Mouse (Mus musculus): ENCODE measurements around the gene Cdc16. TPM values are rescaled to one million over a fixed set of nuclear protein-coding genes. Genes with fewer than 3 reads are reported as not detected.

Gene Cdc16
- total and polyA plus RNA-seq, 3 experiments, result 53.6 to 59.6 TPM; not detected in 1

DNA sequence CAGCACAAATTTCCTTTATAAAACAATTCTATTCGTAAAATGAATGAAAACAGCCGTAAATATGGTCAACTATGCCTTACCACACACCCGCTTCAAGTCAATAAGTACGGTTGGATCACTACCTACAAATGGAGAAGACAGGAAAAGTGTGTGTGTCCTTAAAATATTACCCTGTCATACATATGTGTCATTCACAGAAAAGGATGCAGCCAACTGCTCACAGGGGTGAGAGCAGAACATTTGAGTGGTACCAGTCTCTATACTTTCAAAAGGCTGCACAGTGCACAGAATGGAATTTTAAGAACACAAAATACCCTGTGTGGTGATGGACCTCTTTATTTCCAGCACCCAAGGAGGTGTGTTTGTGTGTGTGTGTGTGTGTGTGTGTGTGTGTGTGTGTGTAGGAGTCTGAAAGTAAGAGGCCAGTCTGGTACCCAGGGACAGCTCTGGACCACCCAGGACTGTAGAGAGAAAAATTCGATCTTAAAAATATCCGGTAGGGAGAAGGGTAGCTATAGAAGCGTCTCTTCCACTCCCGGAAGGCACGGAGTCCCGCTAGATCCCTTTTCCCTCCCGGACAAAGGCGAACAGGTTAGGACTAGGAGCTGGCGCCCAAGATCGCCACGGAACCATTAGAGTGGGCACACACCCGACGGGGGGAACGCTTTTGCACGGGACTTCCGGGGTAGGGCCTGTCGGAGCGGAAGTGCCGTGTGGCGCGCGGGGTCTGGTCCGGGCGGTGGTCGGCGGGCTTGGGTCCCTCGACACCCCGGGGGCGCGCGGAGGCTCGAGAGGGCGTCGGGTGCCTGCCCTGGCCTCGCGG lies at the start of gene Cdc16 (continued):
- TF ChIP-seq CHD1 (IDR thresholded peaks at IDR 0.05; ENCODE audit: low read depth, low read length), result no peak
- TF ChIP-seq MYB (IDR thresholded peaks at IDR 0.05; ENCODE audit: low read depth, low read length), result no peak
- peak; percentile 92 for TF ChIP-seq HCFC1 (IDR thresholded peaks at IDR 0.05; ENCODE audit: low read depth, low read length)
- TF ChIP-seq GABPA (IDR thresholded peaks at IDR 0.05; ENCODE audit: low read depth, low read length), result no peak
- TF ChIP-seq CTCF (IDR thresholded peaks at IDR 0.05 in 2 of 3, conservative IDR thresholded peaks at IDR 0.05 in 1 of 3; ENCODE audit: control insufficient read depth in 1 of 3, insufficient read depth in 1 of 3, low read depth in 2 of 3, low read length in 3 of 3, poor library complexity in 1 of 3, severe bottlenecking in 1 of 3), result 0 out of 6 replicates have a peak, but pooled peaks of 1 of the 3 experiments have one; percentile 11

DNA sequence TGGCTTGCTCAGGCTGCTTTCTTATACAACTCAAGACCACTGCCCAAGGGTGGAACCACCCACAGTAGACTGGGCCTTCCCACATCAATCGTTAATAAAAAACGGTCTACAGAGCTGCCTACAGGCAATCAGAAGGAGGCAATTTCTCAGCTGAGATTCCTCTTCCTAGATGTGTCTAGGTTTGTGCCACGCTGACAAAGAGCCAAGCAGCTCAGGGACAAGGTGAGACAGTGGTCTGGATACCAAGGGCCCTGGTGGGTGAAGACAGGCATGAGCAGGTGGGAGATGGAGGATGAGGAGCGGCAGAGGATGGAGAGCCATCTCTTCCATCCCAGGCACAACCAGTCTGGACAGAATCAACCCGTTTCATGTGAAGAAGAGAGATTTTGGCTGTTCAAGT lies 49.0 kb upstream of the Cdc16 start:
- Histone ChIP-seq H3K36me3 (ENCODE audit: control insufficient read depth in 1 of 2, insufficient read depth in 2 of 2, low read length in 2 of 2) (no peaks in the 10 kb centered on the region), H3K27me3 (ENCODE audit: control insufficient read depth in 1 of 2, insufficient read depth in 2 of 2, low read length in 2 of 2) (peaks cover 0 to 1% of the 10 kb centered on the region in 2 experiments; a peak in 1 of 4 replicates), H3K4me1 (ENCODE audit: control insufficient read depth in 1 of 2, insufficient read depth in 2 of 2, low read length in 2 of 2) (no peaks in the 10 kb centered on the region), H3K79me2 (ENCODE audit: control insufficient read depth, insufficient read depth, low read length, poor library complexity) (no peaks in the 10 kb centered on the region), H3K27ac (ENCODE audit: control insufficient read depth, low read depth, low read length) (no peak overlapping the region), H3K9ac (ENCODE audit: control insufficient read depth, low read depth, low read length, poor library complexity, severe bottlenecking) (no peak overlapping the region), H3K9me3 (replicated peaks; ENCODE audit: insufficient read depth, low read length) (no peaks in the 10 kb centered on the region), H3K4me3 (ENCODE audit: control insufficient read depth in 1 of 2, insufficient read depth in 1 of 2, low read depth in 2 of 2, low read length in 2 of 2) (no peak overlapping the region)
- DNase-seq (ENCODE audit: low read depth, low spot score), result no peak
- no peak for TF ChIP-seq CHD1 (IDR thresholded peaks at IDR 0.05; ENCODE audit: low read depth, low read length)

DNA sequence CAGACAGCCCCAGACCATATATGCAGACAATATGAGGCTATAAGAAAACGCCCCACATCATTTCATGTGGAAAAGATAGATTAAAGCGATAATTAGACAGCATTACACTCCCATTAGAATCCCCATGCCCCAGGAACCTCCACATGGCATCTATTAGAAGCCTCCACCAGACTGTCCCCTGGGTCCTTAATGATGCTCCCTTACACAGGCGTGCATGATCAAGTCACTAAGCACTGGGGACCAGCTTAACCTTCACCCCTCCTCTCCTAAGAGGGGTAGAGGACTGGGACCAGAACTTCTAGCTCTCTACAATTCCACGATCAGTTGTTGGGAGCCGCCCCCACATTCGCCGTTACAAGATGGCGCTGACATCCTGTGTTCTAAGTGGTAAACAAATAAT lies 38.5 kb upstream of the Cdc16 start:
- Histone ChIP-seq H3K79me2 (ENCODE audit: control insufficient read depth, insufficient read depth, low read length, poor library complexity) (no peaks in the 10 kb centered on the region), H3K36me3 (ENCODE audit: control insufficient read depth in 1 of 2, insufficient read depth in 2 of 2, low read length in 2 of 2) (no peaks in the 10 kb centered on the region), H3K9me3 (replicated peaks; ENCODE audit: insufficient read depth, low read length) (no peaks in the 10 kb centered on the region), H3K27me3 (ENCODE audit: control insufficient read depth in 1 of 2, insufficient read depth in 2 of 2, low read length in 2 of 2) (no peaks in the 10 kb centered on the region), H3K27ac (ENCODE audit: control insufficient read depth, low read depth, low read length) (no peak overlapping the region), H3K9ac (ENCODE audit: control insufficient read depth, low read depth, low read length, poor library complexity, severe bottlenecking) (no peak overlapping the region), H3K4me3 (ENCODE audit: control insufficient read depth in 1 of 2, insufficient read depth in 1 of 2, low read depth in 2 of 2, low read length in 2 of 2) (no peak overlapping the region), H3K4me1 (ENCODE audit: control insufficient read depth in 1 of 2, insufficient read depth in 2 of 2, low read length in 2 of 2) (no peaks in the 10 kb centered on the region)
- TF ChIP-seq ZKSCAN1 (IDR thresholded peaks at IDR 0.05; ENCODE audit: low read depth, low read length), result no peak
- TF ChIP-seq RCOR1 (IDR thresholded peaks at IDR 0.05; ENCODE audit: low read depth, low read length), result no peak
- no peak for TF ChIP-seq HCFC1 (IDR thresholded peaks at IDR 0.05; ENCODE audit: low read depth, low read length)
- no peak for TF ChIP-seq SIN3A (IDR thresholded peaks at IDR 0.05; ENCODE audit: low read length)
- TF ChIP-seq E2F4 (IDR thresholded peaks at IDR 0.05; ENCODE audit: borderline replicate concordance, low read depth, low read length), result no peak
- no peak for TF ChIP-seq SMC3 (IDR thresholded peaks at IDR 0.05; ENCODE audit: low read depth, low read length)
- no peak for TF ChIP-seq USF1 (IDR thresholded peaks at IDR 0.05; ENCODE audit: low read depth, low read length)
- no peak for TF ChIP-seq TAL1 (IDR thresholded peaks at IDR 0.05; ENCODE audit: low read length)
- no peak for TF ChIP-seq CTCF (IDR thresholded peaks at IDR 0.05 in 2 of 3, conservative IDR thresholded peaks at IDR 0.05 in 1 of 3; ENCODE audit: control insufficient read depth in 1 of 3, insufficient read depth in 1 of 3, low read depth in 2 of 3, low read length in 3 of 3, poor library complexity in 1 of 3, severe bottlenecking in 1 of 3)
- TF ChIP-seq JUND (IDR thresholded peaks at IDR 0.05; ENCODE audit: low read depth, low read length), result no peak
- TF ChIP-seq ZC3H11A (IDR thresholded peaks at IDR 0.05; ENCODE audit: low read depth, low read length), result no peak
- no peak for TF ChIP-seq TBP (IDR thresholded peaks at IDR 0.05; ENCODE audit: low read depth, low read length)
- no peak for TF ChIP-seq CHD1 (IDR thresholded peaks at IDR 0.05; ENCODE audit: low read depth, low read length)
- no peak for TF ChIP-seq POLR2AphosphoS2 (IDR thresholded peaks at IDR 0.05; ENCODE audit: low read length)
- DNase-seq (ENCODE audit: low read depth, low spot score), result no peak

All from MEL (cell line).